Mouse (Mus musculus) limb, embryonic 10.5 days (tissue): ENCODE data around the gene Chmp4b. TPM values are rescaled to one million over a fixed set of nuclear protein-coding genes. Genes with fewer than 3 reads are reported as not detected.

Experiments
- DNase-seq: peaks from one replicate; pipeline ENCODE4 v3.0.0-alpha.2; 2017; ENCODE audit warnings: low spot score
- H3K27ac ChIP-seq: fragments of 300-500 bp; sonication (generic); 2 replicates; pipeline ENCODE4 v1.5.1; 2016; ENCODE audit warnings: mild to moderate bottlenecking
- H3K27me3 ChIP-seq: fragments of 300-500 bp; sonication (generic); 2 replicates; pipeline ENCODE4 v1.6.1; 2016; ENCODE audit warnings: low read depth, mild to moderate bottlenecking; ENCODE audit not compliant: poor library complexity, severe bottlenecking
- H3K36me3 ChIP-seq: fragments of 300-500 bp; sonication (generic); 2 replicates; pipeline ENCODE4 v1.6.1; 2016; ENCODE audit warnings: mild to moderate bottlenecking, moderate library complexity
- H3K4me1 ChIP-seq: fragments of 300-500 bp; sonication (generic); 2 replicates; pipeline ENCODE4 v1.6.1; 2016
- H3K4me3 ChIP-seq: fragments of 300-500 bp; sonication (generic); 2 replicates; pipeline ENCODE4 v1.5.1; 2016; ENCODE audit warnings: mild to moderate bottlenecking, moderate library complexity
- H3K9me3 ChIP-seq: fragments of 300-500 bp; sonication (generic); replicated peaks from 2 replicates; pipeline ENCODE4 v1.6.1; 2016; ENCODE audit warnings: mild to moderate bottlenecking
- WGBS: fragments of 180-500 bp; shearing (Covaris S2); methylation state at CpG from one replicate; pipeline ENCODE4 v1.1.7; 2016; 5-methylcytosine and 5-hydroxymethylcytosine counted together
- polyA plus RNA-seq: library from polyadenylated mRNA; unstranded; fragments of >200 nt; fragmentation: Nextera tagmentation; extraction: Ambion mirVana; gene quantifications from 2 replicates; pipeline ENCODE4 v1.2.1, GENCODE M21; 2016

Gene Chmp4b
- polyA plus RNA-seq = 13.6 and 14.6 TPM in 2 replicates

- WGBS = 46% methylated on average over 8 of the region's 8 CpGs
- no peaks in the 10 kb centered on the region for H3K36me3 ChIP-seq
- H3K4me1 ChIP-seq = peaks cover 8% of the 10 kb centered on the region
- H3K4me3 ChIP-seq = no peak within 1 kb of the TSS
- H3K27me3 ChIP-seq = no peaks in the 10 kb centered on the region
- H3K9me3 ChIP-seq = no peaks in the 10 kb centered on the region
- peak; percentile 50 for DNase-seq
- no peak within 1 kb of the TSS for H3K27ac ChIP-seq
Observed at GRCm38 (mm10) chr2:154651363-154651762, at the start of gene Chmp4b. TSS of gene Chmp4b (plus strand) at chr2:154651705.

- peaks cover 16% of the 10 kb centered on the region for H3K4me1 ChIP-seq
- peak overlapping the region; percentile 81 for H3K27ac ChIP-seq
Observed at GRCm38 (mm10) chr2:154603007-154603637, 48.4 kb upstream of the Chmp4b start.

GRCm38 (mm10) chr2:154603638-154604153 lies 47.8 kb upstream of the Chmp4b start, which contains the start of gene Pxmp4:
TSS of gene Pxmp4 (minus strand) at chr2:154603708.
- under 1% methylated on average over 13 of the region's 13 CpGs for WGBS
- H3K4me1 ChIP-seq = peaks cover 16% of the 10 kb centered on the region
- H3K4me3 ChIP-seq = peak within 1 kb of the TSS; percentile 71
- no peaks in the 10 kb centered on the region for H3K9me3 ChIP-seq
- no peaks in the 10 kb centered on the region for H3K36me3 ChIP-seq
- H3K27me3 ChIP-seq = peaks cover 20% of the 10 kb centered on the region; the same call in 1 of the 2 replicates
- DNase-seq = peak; percentile 90
- H3K27ac ChIP-seq = peak within 1 kb of the TSS; percentile 81

More at GRCm38 (mm10) chr2:154603007-154603637, 48.4 kb upstream of the Chmp4b start:
- peaks cover 14% of the 10 kb centered on the region; the same call in 1 of the 2 replicates for H3K27me3 ChIP-seq
- DNase-seq = no peak
- peak overlapping the region; percentile 71 for H3K4me3 ChIP-seq
- H3K9me3 ChIP-seq = no peaks in the 10 kb centered on the region
- WGBS = 23% methylated on average over 22 of the region's 22 CpGs
- no peaks in the 10 kb centered on the region for H3K36me3 ChIP-seq

GRCm38 (mm10) chr2:154604156-154604555 lies 47.3 kb upstream of the Chmp4b start:
- Histone ChIP-seq H3K27me3 (peaks cover 23% of the 10 kb centered on the region; the same call in 1 of the 2 replicates), H3K36me3 (no peaks in the 10 kb centered on the region), H3K9me3 (no peaks in the 10 kb centered on the region), H3K4me3 (peak overlapping the region; percentile 71), H3K27ac (peak overlapping the region; percentile 53; the same call in 1 of the 2 replicates), H3K4me1 (peaks cover 16% of the 10 kb centered on the region)
- no peak for DNase-seq
- WGBS = 45% methylated on average over 7 of the region's 7 CpGs

GRCm38 (mm10) chr2:154606965-154607364 lies 44.5 kb upstream of the Chmp4b start:
- Histone ChIP-seq H3K4me1 (peaks cover 16% of the 10 kb centered on the region), H3K27ac (no peak overlapping the region), H3K4me3 (no peak overlapping the region), H3K27me3 (peaks cover 27% of the 10 kb centered on the region; the same call in 1 of the 2 replicates), H3K36me3 (no peaks in the 10 kb centered on the region), H3K9me3 (no peaks in the 10 kb centered on the region)
- DNase-seq = no peak
- WGBS = 94% methylated on average over 1 of the region's 1 CpGs

- H3K9me3 ChIP-seq = no peaks in the 10 kb centered on the region
- no peak overlapping the region for H3K4me3 ChIP-seq
- no peaks in the 10 kb centered on the region for H3K36me3 ChIP-seq
- peaks cover 21% of the 10 kb centered on the region for H3K4me1 ChIP-seq
- H3K27ac ChIP-seq = no peak overlapping the region
- no peak for DNase-seq
- WGBS = 66% methylated on average over 10 of the region's 10 CpGs
- H3K27me3 ChIP-seq = peaks cover 27% of the 10 kb centered on the region; the same call in 1 of the 2 replicates
Observed at GRCm38 (mm10) chr2:154609050-154609767, 42.3 kb upstream of the Chmp4b start.

GRCm38 (mm10) chr2:154613118-154614115 lies 38.1 kb upstream of the Chmp4b start, which contains the start of the genes Zfp341 and 4930519P11Rik:
TSS of gene Zfp341 (plus strand) at chr2:154613297.
TSS of gene 4930519P11Rik (minus strand) at chr2:154613437.
- WGBS = under 1% methylated on average over 97 of the region's 98 CpGs
- Histone ChIP-seq H3K27me3 (peaks cover 10% of the 10 kb centered on the region; the same call in 1 of the 2 replicates), H3K27ac (peak within 1 kb of the TSS; percentile 97), H3K4me1 (peaks cover 25% of the 10 kb centered on the region), H3K9me3 (no peaks in the 10 kb centered on the region), H3K4me3 (peak within 1 kb of the TSS; percentile 76), H3K36me3 (0 out of 2 replicates have a peak, but pooled peaks cover 3% of the 10 kb centered on the region)
- DNase-seq = peak; percentile 96

- no peaks in the 10 kb centered on the region for H3K9me3 ChIP-seq
- no peaks in the 10 kb centered on the region for H3K27me3 ChIP-seq
- H3K27ac ChIP-seq = no peak overlapping the region
- H3K36me3 ChIP-seq = peaks cover 7% of the 10 kb centered on the region; the same call in 1 of the 2 replicates
- H3K4me3 ChIP-seq = no peak overlapping the region
- peaks cover 25% of the 10 kb centered on the region for H3K4me1 ChIP-seq
- WGBS = 74% methylated on average over 19 of the region's 19 CpGs
- no peak for DNase-seq
Observed at GRCm38 (mm10) chr2:154614841-154615576, 36.5 kb upstream of the Chmp4b start.

- no peak overlapping the region for H3K27ac ChIP-seq
- H3K9me3 ChIP-seq = no peaks in the 10 kb centered on the region
- no peak overlapping the region for H3K4me3 ChIP-seq
- 93% methylated on average over 5 of the region's 5 CpGs for WGBS
- H3K27me3 ChIP-seq = no peaks in the 10 kb centered on the region
- peaks cover 25% of the 10 kb centered on the region for H3K4me1 ChIP-seq
- DNase-seq = no peak
- peaks cover 9% of the 10 kb centered on the region; the same call in 1 of the 2 replicates for H3K36me3 ChIP-seq
Observed at GRCm38 (mm10) chr2:154615674-154616073, 35.8 kb upstream of the Chmp4b start.

- Histone ChIP-seq H3K27me3 (no peaks in the 10 kb centered on the region), H3K36me3 (peaks cover 12% of the 10 kb centered on the region), H3K4me3 (no peak overlapping the region), H3K9me3 (no peaks in the 10 kb centered on the region), H3K4me1 (peaks cover 25% of the 10 kb centered on the region), H3K27ac (no peak overlapping the region)
- 92% methylated on average over 3 of the region's 3 CpGs for WGBS
- DNase-seq = no peak
Observed at GRCm38 (mm10) chr2:154617061-154617460, 34.4 kb upstream of the Chmp4b start.

GRCm38 (mm10) chr2:154621684-154622083 lies 29.8 kb upstream of the Chmp4b start:
- H3K9me3 ChIP-seq = 0 out of 2 replicates have a peak, but pooled peaks cover 1% of the 10 kb centered on the region
- H3K4me3 ChIP-seq = no peak overlapping the region
- H3K4me1 ChIP-seq = no peaks in the 10 kb centered on the region
- 77% methylated on average over 5 of the region's 5 CpGs for WGBS
- H3K36me3 ChIP-seq = peaks cover 37% of the 10 kb centered on the region
- DNase-seq = no peak
- no peaks in the 10 kb centered on the region for H3K27me3 ChIP-seq
- no peak overlapping the region for H3K27ac ChIP-seq
